Mouse (Mus musculus): ENCODE results near the gene Acy3. TPM values are rescaled to one million over a fixed set of nuclear protein-coding genes. Genes with fewer than 3 reads are reported as not detected.
"Not testable (repeated sequence)": the region's sequence is repeated elsewhere in the genome, so short reads cannot be mapped to it uniquely, and the experiment has no call there.

Acy3 gene
- polyA plus RNA-seq, 1 experiment from 2014 or later: 13.0 TPM

GRCm38 (mm10) chr19:3962469-3962868 lies 23.9 kb upstream of the Acy3 start:
- Histone ChIP-seq H3K36me3 (ENCODE audit: control insufficient read depth, insufficient read depth, low read length) (no peaks in the 10 kb centered on the region), H3K27ac (ENCODE audit: low read depth) (no peak overlapping the region), H3K4me2 (ENCODE audit: low read length) (no peak overlapping the region), H3K27me3 (replicated peaks; ENCODE audit: control insufficient read depth, insufficient read depth, low read length) (no peaks in the 10 kb centered on the region), H3K4me3 (ENCODE audit: low read depth, low read length) (no peak overlapping the region), H3K9ac (ENCODE audit: low read length) (no peak overlapping the region), H3K9me3 (ENCODE audit: control insufficient read depth, low read length) (no peaks in the 10 kb centered on the region), H3K4me1 (replicated peaks; ENCODE audit: control insufficient read depth, insufficient read depth, low read length) (no peaks in the 10 kb centered on the region)
- ATAC-seq (replicated peaks; ENCODE audit: low FRiP score, low TSS enrichment, low read depth) (no peak), DNase-seq (ENCODE audit: low spot score) (no peak)
- 16% methylated on average over 2 of the region's 2 CpGs for WGBS

DNA sequence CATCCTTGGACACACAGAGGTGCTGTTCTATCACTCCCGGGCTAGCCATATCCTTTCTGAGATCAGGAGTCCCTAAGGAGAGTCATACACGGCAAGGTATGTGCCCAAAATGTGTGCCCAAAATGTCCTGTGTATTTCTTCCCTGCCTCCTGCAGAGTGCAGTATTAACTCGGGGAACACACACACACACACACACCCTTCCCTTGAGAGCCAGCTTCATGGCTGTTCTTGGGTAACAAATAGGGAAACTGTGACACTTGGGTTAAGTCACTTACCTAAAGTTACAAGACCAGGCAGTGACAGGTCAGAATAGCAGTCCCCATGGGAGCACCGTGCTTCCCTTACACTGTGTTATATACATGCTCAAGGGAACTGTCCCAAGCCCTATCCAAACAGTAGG lies 22.3 kb upstream of the Acy3 start:
- no peak overlapping the region for H3K4me3 ChIP-seq (ENCODE audit: low read depth, low read length)
- ATAC-seq (replicated peaks; ENCODE audit: low FRiP score, low TSS enrichment, low read depth) (no peak), DNase-seq (ENCODE audit: low spot score) (no peak)
- WGBS: 76% methylated on average over 4 of the region's 4 CpGs
- no peak overlapping the region for H3K4me2 ChIP-seq (ENCODE audit: low read length)
- H3K4me1 ChIP-seq (replicated peaks; ENCODE audit: control insufficient read depth, insufficient read depth, low read length): no peaks in the 10 kb centered on the region
- H3K27ac ChIP-seq (ENCODE audit: low read depth): no peak overlapping the region
- H3K27me3 ChIP-seq (replicated peaks; ENCODE audit: control insufficient read depth, insufficient read depth, low read length): no peaks in the 10 kb centered on the region
- no peak overlapping the region for H3K9ac ChIP-seq (ENCODE audit: low read length)
- H3K9me3 ChIP-seq (ENCODE audit: control insufficient read depth, low read length): no peaks in the 10 kb centered on the region
- H3K36me3 ChIP-seq (ENCODE audit: control insufficient read depth, insufficient read depth, low read length): no peaks in the 10 kb centered on the region

GRCm38 (mm10) chr19:3966330-3967075 lies 19.9 kb upstream of the Acy3 start:
- DNase-seq (ENCODE audit: low spot score) (no peak), ATAC-seq (replicated peaks; ENCODE audit: low FRiP score, low TSS enrichment, low read depth) (no peak)
- Histone ChIP-seq H3K4me3 (ENCODE audit: low read depth, low read length) (no peak overlapping the region), H3K4me2 (ENCODE audit: low read length) (no peak overlapping the region), H3K9me3 (ENCODE audit: control insufficient read depth, low read length) (no peaks in the 10 kb centered on the region), H3K27ac (ENCODE audit: low read depth) (no peak overlapping the region), H3K4me1 (replicated peaks; ENCODE audit: control insufficient read depth, insufficient read depth, low read length) (0 out of 2 replicates have a peak, but pooled peaks cover 7% of the 10 kb centered on the region), H3K27me3 (replicated peaks; ENCODE audit: control insufficient read depth, insufficient read depth, low read length) (no peaks in the 10 kb centered on the region), H3K9ac (ENCODE audit: low read length) (no peak overlapping the region), H3K36me3 (ENCODE audit: control insufficient read depth, insufficient read depth, low read length) (no peaks in the 10 kb centered on the region)
- WGBS: 72% methylated on average over 11 of the region's 11 CpGs

GRCm38 (mm10) chr19:3967258-3967657 lies 19.1 kb upstream of the Acy3 start:
- no peak for ATAC-seq (replicated peaks; ENCODE audit: low FRiP score, low TSS enrichment, low read depth)
- no peak overlapping the region for H3K4me3 ChIP-seq (ENCODE audit: low read depth, low read length)
- H3K4me2 ChIP-seq (ENCODE audit: low read length): no peak overlapping the region
- H3K27ac ChIP-seq (ENCODE audit: low read depth): no peak overlapping the region
- 55% methylated on average over 3 of the region's 3 CpGs for WGBS
- no peak overlapping the region for H3K9ac ChIP-seq (ENCODE audit: low read length)
- no peak for DNase-seq (ENCODE audit: low spot score)
- 0 out of 2 replicates have a peak, but pooled peaks cover 7% of the 10 kb centered on the region for H3K4me1 ChIP-seq (replicated peaks; ENCODE audit: control insufficient read depth, insufficient read depth, low read length)
- no peaks in the 10 kb centered on the region for H3K36me3 ChIP-seq (ENCODE audit: control insufficient read depth, insufficient read depth, low read length)
- no peaks in the 10 kb centered on the region for H3K9me3 ChIP-seq (ENCODE audit: control insufficient read depth, low read length)
- H3K27me3 ChIP-seq (replicated peaks; ENCODE audit: control insufficient read depth, insufficient read depth, low read length): no peaks in the 10 kb centered on the region

DNA sequence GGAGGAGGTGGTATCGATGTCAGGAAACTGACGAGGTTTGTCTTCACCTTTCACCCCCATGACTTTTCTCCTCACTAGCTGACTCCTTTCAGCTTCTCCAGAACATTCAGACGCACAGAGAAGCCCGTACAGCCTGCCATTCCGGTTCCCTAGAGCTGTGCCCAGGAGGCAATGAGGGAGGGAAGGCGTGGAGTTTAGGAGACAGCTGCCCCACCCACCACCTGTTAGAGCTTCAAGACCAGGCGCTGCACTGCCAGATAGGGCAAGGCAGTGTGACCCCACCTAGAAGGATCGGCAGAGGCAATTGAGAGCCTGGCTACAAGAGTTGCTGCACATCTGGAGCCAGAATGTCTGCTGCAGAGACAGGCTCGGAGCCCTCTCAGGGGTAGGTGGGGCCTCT lies 14.1 kb upstream of the Acy3 start, which contains the start of gene Aldh3b2:
Aldh3b2 (plus strand) TSS at position 100 of the 400 bp plus-strand sequence.
- no peak for DNase-seq (ENCODE audit: low spot score)
- H3K9ac ChIP-seq (ENCODE audit: low read length): no peak within 1 kb of the TSS

GRCm38 (mm10) chr19:3974608-3975007 lies 11.8 kb upstream of the Acy3 start:
- not testable (repeated sequence) for H3K4me3 ChIP-seq (ENCODE audit: low read depth, low read length); ATAC-seq (replicated peaks; ENCODE audit: low FRiP score, low TSS enrichment, low read depth); H3K9ac ChIP-seq (ENCODE audit: low read length); H3K27me3 ChIP-seq (replicated peaks; ENCODE audit: control insufficient read depth, insufficient read depth, low read length); DNase-seq (ENCODE audit: low spot score); H3K4me2 ChIP-seq (ENCODE audit: low read length); H3K9me3 ChIP-seq (ENCODE audit: control insufficient read depth, low read length); H3K36me3 ChIP-seq (ENCODE audit: control insufficient read depth, insufficient read depth, low read length); H3K27ac ChIP-seq (ENCODE audit: low read depth)
- WGBS: 89% methylated on average over 6 of the region's 6 CpGs
- H3K4me1 ChIP-seq (replicated peaks; ENCODE audit: control insufficient read depth, insufficient read depth, low read length): 0 out of 2 replicates have a peak, but pooled peaks cover 12% of the 10 kb centered on the region

More for the DNA sequence above, 14.1 kb upstream of the Acy3 start, which contains the start of gene Aldh3b2:
- Histone ChIP-seq H3K4me1 (replicated peaks; ENCODE audit: control insufficient read depth, insufficient read depth, low read length) (0 out of 2 replicates have a peak, but pooled peaks cover 13% of the 10 kb centered on the region), H3K36me3 (ENCODE audit: control insufficient read depth, insufficient read depth, low read length) (no peaks in the 10 kb centered on the region), H3K27ac (ENCODE audit: low read depth) (no peak within 1 kb of the TSS), H3K27me3 (replicated peaks; ENCODE audit: control insufficient read depth, insufficient read depth, low read length) (no peaks in the 10 kb centered on the region), H3K4me2 (ENCODE audit: low read length) (no peak within 1 kb of the TSS), H3K9me3 (ENCODE audit: control insufficient read depth, low read length) (no peaks in the 10 kb centered on the region), H3K4me3 (ENCODE audit: low read depth, low read length) (no peak within 1 kb of the TSS)
- WGBS: 20% methylated on average over 9 of the region's 9 CpGs
- peak; percentile 64; the same call in 1 of the 2 replicates for ATAC-seq (replicated peaks; ENCODE audit: low FRiP score, low TSS enrichment, low read depth)

GRCm38 (mm10) chr19:3975866-3976265 lies 10.5 kb upstream of the Acy3 start:
- Histone ChIP-seq H3K4me2 (ENCODE audit: low read length) (no peak overlapping the region), H3K4me1 (replicated peaks; ENCODE audit: control insufficient read depth, insufficient read depth, low read length) (0 out of 2 replicates have a peak, but pooled peaks cover 5% of the 10 kb centered on the region), H3K27me3 (replicated peaks; ENCODE audit: control insufficient read depth, insufficient read depth, low read length) (no peaks in the 10 kb centered on the region), H3K9ac (ENCODE audit: low read length) (no peak overlapping the region), H3K4me3 (ENCODE audit: low read depth, low read length) (no peak overlapping the region), H3K36me3 (ENCODE audit: control insufficient read depth, insufficient read depth, low read length) (no peaks in the 10 kb centered on the region), H3K27ac (ENCODE audit: low read depth) (no peak overlapping the region), H3K9me3 (ENCODE audit: control insufficient read depth, low read length) (no peaks in the 10 kb centered on the region)
- 67% methylated on average over 2 of the region's 2 CpGs for WGBS
- DNase-seq (ENCODE audit: low spot score) (no peak), ATAC-seq (replicated peaks; ENCODE audit: low FRiP score, low TSS enrichment, low read depth) (no peak)

- H3K9me3 ChIP-seq (ENCODE audit: control insufficient read depth, low read length): no peaks in the 10 kb centered on the region
- no peak overlapping the region for H3K27ac ChIP-seq (ENCODE audit: low read depth)
- H3K9ac ChIP-seq (ENCODE audit: low read length): no peak overlapping the region
- peaks cover 12% of the 10 kb centered on the region for H3K4me1 ChIP-seq (replicated peaks; ENCODE audit: control insufficient read depth, insufficient read depth, low read length)
- H3K4me3 ChIP-seq (ENCODE audit: low read depth, low read length): no peak overlapping the region
- no peaks in the 10 kb centered on the region for H3K36me3 ChIP-seq (ENCODE audit: control insufficient read depth, insufficient read depth, low read length)
- WGBS: 6% methylated on average over 4 of the region's 4 CpGs
- H3K4me2 ChIP-seq (ENCODE audit: low read length): no peak overlapping the region
- peak; percentile 90 for DNase-seq (ENCODE audit: low spot score)
- no peaks in the 10 kb centered on the region for H3K27me3 ChIP-seq (replicated peaks; ENCODE audit: control insufficient read depth, insufficient read depth, low read length)
- ATAC-seq (replicated peaks; ENCODE audit: low FRiP score, low TSS enrichment, low read depth): peak; percentile 69; the same call in 1 of the 2 replicates
These were observed 6.1 kb upstream of the Acy3 start for GRCm38 (mm10) chr19:3980309-3980708.

DNA sequence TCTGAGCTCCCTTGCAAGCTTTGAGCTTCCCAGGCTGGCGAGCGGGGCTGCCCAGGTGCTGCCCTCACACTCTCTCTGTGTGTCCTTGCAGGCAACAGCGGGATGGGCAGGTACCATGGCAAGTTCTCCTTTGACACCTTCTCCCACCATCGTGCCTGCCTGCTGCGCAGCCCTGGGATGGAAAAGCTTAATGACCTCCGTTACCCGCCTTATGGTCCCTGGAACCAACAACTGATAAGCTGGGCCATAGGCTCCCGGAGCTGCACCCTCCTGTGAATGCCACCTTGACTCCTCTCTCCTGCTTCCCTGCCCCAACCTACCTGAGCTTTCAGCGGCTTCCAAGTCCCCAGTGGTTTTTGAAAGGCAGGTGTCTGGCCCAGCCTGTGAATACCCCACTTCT lies 5.5 kb upstream of the Acy3 start:
- no peak for ATAC-seq (replicated peaks; ENCODE audit: low FRiP score, low TSS enrichment, low read depth)
- DNase-seq (ENCODE audit: low spot score): no peak
- H3K4me2 ChIP-seq (ENCODE audit: low read length): no peak overlapping the region
- no peaks in the 10 kb centered on the region for H3K27me3 ChIP-seq (replicated peaks; ENCODE audit: control insufficient read depth, insufficient read depth, low read length)
- H3K4me3 ChIP-seq (ENCODE audit: low read depth, low read length): no peak overlapping the region
- WGBS: 68% methylated on average over 9 of the region's 9 CpGs
- H3K36me3 ChIP-seq (ENCODE audit: control insufficient read depth, insufficient read depth, low read length): no peaks in the 10 kb centered on the region
- no peaks in the 10 kb centered on the region for H3K9me3 ChIP-seq (ENCODE audit: control insufficient read depth, low read length)
- H3K27ac ChIP-seq (ENCODE audit: low read depth): no peak overlapping the region
- H3K9ac ChIP-seq (ENCODE audit: low read length): no peak overlapping the region
- H3K4me1 ChIP-seq (replicated peaks; ENCODE audit: control insufficient read depth, insufficient read depth, low read length): peaks cover 18% of the 10 kb centered on the region

All from intestine, embryonic 14.5 days (tissue).